Mouse (Mus musculus): ENCODE measurements around the gene Olfr248. TPM values are rescaled to one million over a fixed set of nuclear protein-coding genes. Genes with fewer than 3 reads are reported as not detected.
"Not testable (repeated sequence)": the region's sequence is repeated elsewhere in the genome, so short reads cannot be mapped to it uniquely, and the experiment has no call there.

Gene Olfr248
- total RNA-seq (2021) = not detected in 2 replicates
- long read RNA-seq, experiment 1 = 0 reads
- long read RNA-seq, experiment 2 = 0 reads

DNA sequence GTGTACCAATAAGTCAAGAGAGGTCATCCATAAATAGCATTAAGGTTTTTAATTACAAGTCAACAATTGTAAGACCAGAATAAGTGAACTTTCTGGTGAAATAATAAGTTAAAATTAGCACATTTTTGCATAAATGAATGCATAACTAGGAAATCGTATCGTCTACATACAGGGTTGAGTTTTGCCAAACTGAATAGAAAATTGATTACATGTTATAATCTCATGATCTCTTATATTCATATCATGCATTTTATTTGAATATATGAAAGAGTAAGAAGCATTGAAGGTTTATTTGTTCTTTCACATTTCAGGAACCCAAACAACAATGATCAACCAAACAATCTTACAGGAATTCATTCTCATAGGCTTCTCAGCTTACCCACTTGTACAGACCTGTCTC, at the start of gene Olfr248:
Gene Olfr248 (plus strand): TSS at position 301 of the 400 bp plus-strand sequence.
- DNase-seq = no peak

DNA sequence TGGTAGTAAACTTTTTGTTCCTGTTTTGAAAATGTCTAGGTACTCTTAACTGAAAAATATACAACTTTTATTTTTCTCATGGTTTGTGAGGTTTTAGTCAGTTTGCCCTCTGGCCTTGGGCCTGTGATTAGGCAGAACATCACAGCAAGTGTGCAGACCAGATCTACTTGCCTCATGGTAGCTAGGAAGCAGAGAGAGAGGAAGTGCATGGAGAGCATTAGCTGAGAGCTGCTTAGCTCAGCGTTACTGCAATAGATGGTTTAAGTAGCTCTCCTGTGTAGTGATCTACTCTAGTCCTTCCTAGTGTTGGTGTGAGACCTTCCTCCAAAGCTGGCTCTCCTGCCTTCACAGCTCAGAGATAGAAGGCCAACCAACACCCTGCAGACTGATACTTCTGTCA, 37.2 kb upstream of the Olfr248 start:
- DNase-seq = not testable (repeated sequence)

DNA sequence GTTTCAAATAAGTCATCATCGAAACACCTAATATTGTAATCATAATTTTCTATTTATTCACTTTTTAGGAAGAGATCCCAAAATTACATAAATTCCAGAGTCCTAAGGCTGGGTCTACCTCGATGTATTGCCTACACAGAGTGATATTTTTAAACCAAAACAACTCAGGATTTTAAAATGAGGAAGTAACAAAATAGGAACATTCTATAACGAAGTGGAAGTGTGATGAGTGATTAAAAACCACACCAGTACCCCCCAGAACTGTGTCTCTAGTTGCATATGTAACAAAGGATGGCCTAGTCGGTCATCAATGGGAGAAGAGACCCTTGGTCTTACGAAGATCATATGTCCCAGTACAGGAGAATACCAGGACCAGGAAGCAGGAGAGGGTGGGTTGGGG, 36.2 kb upstream of the Olfr248 start:
- no peak for DNase-seq

DNA sequence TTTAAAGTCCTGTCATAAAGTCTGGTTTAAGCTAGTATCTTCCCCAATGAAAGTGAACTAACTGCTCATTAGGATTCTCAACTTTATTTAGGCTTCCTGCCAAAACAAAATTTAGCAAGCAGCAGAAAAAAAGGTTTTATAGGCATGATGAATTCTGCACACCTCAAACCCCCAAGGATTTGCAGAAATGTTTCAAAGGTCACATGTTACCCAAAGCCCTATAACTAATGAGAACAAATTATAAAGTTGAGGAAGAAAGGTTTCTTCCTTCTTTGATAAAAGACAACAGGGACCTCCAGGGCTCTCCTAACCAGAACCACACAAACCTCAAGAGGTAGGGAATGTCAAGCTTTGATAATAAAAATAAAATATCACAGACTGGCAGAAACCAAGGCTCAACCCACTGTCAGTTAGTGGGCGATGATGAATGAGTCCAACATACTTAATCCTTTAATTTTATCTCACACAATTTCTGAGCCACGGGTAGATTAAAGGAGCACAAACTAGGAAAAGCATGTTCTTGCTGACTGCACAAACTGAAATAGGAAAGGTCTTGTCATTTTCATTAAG, 25.9 kb upstream of the Olfr248 start, which contains the start of gene Olfr417:
Gene Olfr417 (plus strand): TSS at position 241 of the 570 bp plus-strand sequence.
- no peak for DNase-seq

DNA sequence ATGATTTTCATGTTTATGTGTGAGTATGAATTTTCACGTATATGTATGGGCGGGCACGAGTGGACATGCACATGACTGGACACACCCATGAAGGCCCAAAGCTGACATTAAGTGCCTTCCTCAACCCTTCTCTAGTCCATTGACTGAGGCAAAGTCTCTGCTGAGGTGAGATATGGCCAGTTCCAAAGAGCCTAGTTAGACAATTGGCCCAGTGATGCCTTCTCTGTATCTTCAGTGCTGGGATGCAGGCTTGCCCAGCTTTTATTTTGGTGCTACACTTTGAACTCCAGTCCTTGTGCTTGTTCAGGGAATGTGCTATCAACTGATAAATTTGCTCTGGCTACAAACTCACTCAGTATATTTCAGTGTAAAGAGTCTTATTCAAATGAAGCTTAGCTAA, 17.0 kb upstream of the Olfr248 start:
- no peak for DNase-seq

DNA sequence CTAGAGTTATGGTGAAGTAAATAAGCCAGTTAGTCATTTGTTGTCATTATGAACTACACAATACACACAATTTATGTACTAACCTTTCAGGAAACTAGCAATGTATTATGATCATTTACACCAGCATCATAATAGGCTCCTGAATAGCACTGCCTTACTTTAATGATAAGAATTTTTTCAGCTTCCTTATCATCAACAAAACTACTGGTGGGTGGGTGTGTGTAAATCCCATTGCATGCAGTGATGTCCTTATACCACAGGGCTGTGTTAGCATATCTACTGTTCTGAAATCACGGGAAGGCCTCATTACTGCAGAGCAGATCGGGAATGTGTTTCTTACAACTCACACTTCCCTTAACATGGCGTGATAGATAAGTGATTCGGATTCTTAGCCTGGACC, 32.1 kb downstream of the Olfr248 start:
- no peak for DNase-seq

- DNase-seq = no peak
Measured at GRCm38 (mm10) chr1:174423764-174424163, 32.9 kb downstream of the Olfr248 start, which contains the start of gene Olfr414. TSS of gene Olfr414 (plus strand) at chr1:174424064.

- no peak for DNase-seq
Measured at GRCm38 (mm10) chr1:174426180-174426986, 35.5 kb downstream of the Olfr248 start.

DNA sequence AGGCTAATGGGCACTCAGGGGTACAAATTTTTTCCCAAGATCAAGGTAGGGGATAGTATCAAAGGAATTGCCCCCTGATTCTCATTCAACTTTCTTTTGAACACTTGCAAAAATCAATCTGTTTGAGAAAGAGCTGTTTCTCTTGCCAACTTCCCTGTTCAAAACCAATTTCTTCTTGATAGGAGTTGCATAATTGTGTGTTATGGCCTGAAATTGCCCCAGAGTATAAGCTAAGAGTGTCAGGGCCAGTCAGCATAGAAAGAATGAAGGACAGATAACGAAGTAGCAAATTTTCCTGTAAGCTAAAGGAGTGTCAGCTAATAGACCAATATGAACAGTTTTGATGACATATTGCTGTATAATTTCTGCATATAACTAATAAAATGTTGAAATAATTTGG, 36.6 kb downstream of the Olfr248 start:
- no peak for DNase-seq

GRCm38 (mm10) chr1:174428407-174428806, 37.6 kb downstream of the Olfr248 start:
- no peak for DNase-seq

- DNase-seq = no peak
Measured at GRCm38 (mm10) chr1:174434121-174434520, 43.3 kb downstream of the Olfr248 start.

Other genes with a start within 250 kb of the Olfr248 start
- not detected in 2 replicates for gene Olfr420, start 235.4 kb upstream of the Olfr248 start, total RNA-seq (2021)
- 4.7 and 8.0 TPM in 2 replicates for gene Spta1, start 218.3 kb upstream of the Olfr248 start, total RNA-seq (2021)
- not detected in 2 replicates for gene Olfr419, start 139.0 kb upstream of the Olfr248 start, total RNA-seq (2021)
- gene Mptx1, start 60.5 kb upstream of the Olfr248 start, total RNA-seq (2021) = not detected in 2 replicates
- gene Olfr417, start 25.9 kb upstream of the Olfr248 start, total RNA-seq (2021) = not detected in 2 replicates
- gene Olfr414, start 33.0 kb downstream of the Olfr248 start, total RNA-seq (2021) = not detected in 2 replicates
- not detected in 2 replicates for gene Olfr220, start 51.0 kb downstream of the Olfr248 start, total RNA-seq (2021)
- 2.9 and 3.6 TPM in 2 replicates for gene Fmn2, start 110.8 kb downstream of the Olfr248 start, total RNA-seq (2021)

Data from adrenal gland, postnatal 14 days (tissue).